Mouse (Mus musculus) lung, adult 2 months (tissue): ENCODE measurements around the gene Mettl7a1.

Source experiments
- CTCF ChIP-seq: fragments of 200-500 bp; IDR thresholded peaks from 2 replicates; pipeline ENCODE4 v1.5.1; 2011; ENCODE audit warnings: mild to moderate bottlenecking, low read length, control low read depth; ENCODE audit not compliant: insufficient read depth
- POLR2A ChIP-seq: fragments of 200-500 bp; IDR thresholded peaks from 2 replicates; pipeline ENCODE4 v1.6.1; 2011; ENCODE audit warnings: low read depth, mild to moderate bottlenecking, control low read depth, low read length, borderline replicate concordance; ENCODE audit errors: extremely low read depth

- TF ChIP-seq CTCF (no peak), POLR2A (no peak)
These were observed 42.8 kb downstream of the Mettl7a1 start for GRCm38 (mm10) chr15:100346761-100347160.
